Mouse (Mus musculus): ENCODE measurements around the gene Eif4b. TPM values are rescaled to one million over a fixed set of nuclear protein-coding genes. Genes with fewer than 3 reads are reported as not detected.

Gene Eif4b
- total RNA-seq (2023): 270 TPM

GRCm38 (mm10) chr15:102073559-102074069 is at the start of gene Eif4b:
Gene Eif4b, plus strand, starts transcription at chr15:102073773.

GRCm38 (mm10) chr15:102028040-102028439 is 45.5 kb upstream of the Eif4b start, which contains the start of gene Krt18:
Gene Krt18, plus strand, starts transcription at chr15:102028180.

GRCm38 (mm10) chr15:102100161-102100981 is 26.8 kb downstream of the Eif4b start, which contains the start of gene Tns2:
Gene Tns2, plus strand, starts transcription at chr15:102100413.

GRCm38 (mm10) chr15:102136129-102136758 is 62.7 kb downstream of the Eif4b start, which contains the start of gene Spryd3:
Gene Spryd3, minus strand, starts transcription at chr15:102136234.

GRCm38 (mm10) chr15:102144274-102144711 is 70.7 kb downstream of the Eif4b start, which contains the start of gene Igfbp6:
Gene Igfbp6, plus strand, starts transcription at chr15:102144362.

Other genes with a start within 250 kb of the Eif4b start
- not detected for gene Krt1, start 223.0 kb upstream of the Eif4b start, total RNA-seq (2023)
- not detected for gene Krt77, start 204.1 kb upstream of the Eif4b start, total RNA-seq (2023)
- not detected for gene Krt76, start 180.9 kb upstream of the Eif4b start, total RNA-seq (2023)
- gene Krt4, start 149.0 kb upstream of the Eif4b start, total RNA-seq (2023): not detected
- gene Krt79, start 133.4 kb upstream of the Eif4b start, total RNA-seq (2023): not detected
- not detected for gene Krt78, start 119.5 kb upstream of the Eif4b start, total RNA-seq (2023)
- not detected for gene Krt8, start 69.3 kb upstream of the Eif4b start, total RNA-seq (2023)
- not detected for gene Krt18, start 45.6 kb upstream of the Eif4b start, total RNA-seq (2023)
- 0.73 TPM for gene Tns2, start 26.6 kb downstream of the Eif4b start, total RNA-seq (2023)
- 29.8 TPM for gene Spryd3, start 62.5 kb downstream of the Eif4b start, total RNA-seq (2023)
- gene Igfbp6, start 70.6 kb downstream of the Eif4b start, total RNA-seq (2023): not detected
- gene Soat2, start 76.8 kb downstream of the Eif4b start, total RNA-seq (2023): 0.67 TPM
- gene Zfp740, start 129.5 kb downstream of the Eif4b start, total RNA-seq (2023): 97.8 TPM
- 22.1 TPM for gene Csad, start 131.0 kb downstream of the Eif4b start, total RNA-seq (2023)
- 752 TPM for gene Itgb7, start 158.2 kb downstream of the Eif4b start, total RNA-seq (2023)
- gene Rarg, start 183.7 kb downstream of the Eif4b start, total RNA-seq (2023): 64.3 TPM
- gene Gm9918, start 196.8 kb downstream of the Eif4b start, total RNA-seq (2023): not detected
- gene Mfsd5, start 205.7 kb downstream of the Eif4b start, total RNA-seq (2023): 27.1 TPM
- gene Espl1, start 222.5 kb downstream of the Eif4b start, total RNA-seq (2023): 2.3 TPM

Measured in CD8-positive naive resting alpha-beta T cell, adult 57 days (primary cell).